Mouse (Mus musculus) left cerebral cortex, postnatal 14 days (tissue): ENCODE results near the gene Srr. TPM values are rescaled to one million over a fixed set of nuclear protein-coding genes. Genes with fewer than 3 reads are reported as not detected.

Experiments used
- DNase-seq, 2 experiments: peaks; one replicate each; pipeline ENCODE4 v3.0.0; 2021 to 2022; ENCODE audit warnings: low spot score in 2 of 2, mixed read lengths in 1 of 2
- intact Hi-C: fragments of 180-260 bp; cut with DNase I; formaldehyde crosslinking; loops from one replicate; pipeline ENCODE4 v1.15.1; 2025
- long read RNA-seq, 2 experiments: library from polyadenylated mRNA; stranded (forward); transcript quantifications; one replicate each; pipeline ENCODE4 v2.0.0; 2021
- total RNA-seq, 2 experiments: library from RNA; stranded (reverse); gene quantifications; 2 replicates each; pipeline ENCODE4 v1.2.3; 2021

Gene Srr
- 100 to 1,000 TPM; 101 to 103 TPM for total RNA-seq
- long read RNA-seq, experiment 1, transcript Srr-204 (8 exons, 3,183 nt), result major isoform, 91 of 161 reads
- long read RNA-seq, experiment 1, transcript Srr-201 (9 exons, 3,699 nt), result minor isoform, 25 of 161 reads
- long read RNA-seq, experiment 1, partial matches to known transcripts, result 28 of 161 reads
- long read RNA-seq, experiment 1, other reads (novel, unspliced or antisense), result 17 of 161 reads
- long read RNA-seq, experiment 2, transcript Srr-201 (9 exons, 3,699 nt), result minor isoform, 22 of 123 reads
- long read RNA-seq, experiment 2, transcript Srr-204 (8 exons, 3,183 nt), result major isoform, 63 of 123 reads
- long read RNA-seq, experiment 2, partial matches to known transcripts, result 5 of 123 reads
- long read RNA-seq, experiment 2, other reads (novel, unspliced or antisense), result 33 of 123 reads

DNA sequence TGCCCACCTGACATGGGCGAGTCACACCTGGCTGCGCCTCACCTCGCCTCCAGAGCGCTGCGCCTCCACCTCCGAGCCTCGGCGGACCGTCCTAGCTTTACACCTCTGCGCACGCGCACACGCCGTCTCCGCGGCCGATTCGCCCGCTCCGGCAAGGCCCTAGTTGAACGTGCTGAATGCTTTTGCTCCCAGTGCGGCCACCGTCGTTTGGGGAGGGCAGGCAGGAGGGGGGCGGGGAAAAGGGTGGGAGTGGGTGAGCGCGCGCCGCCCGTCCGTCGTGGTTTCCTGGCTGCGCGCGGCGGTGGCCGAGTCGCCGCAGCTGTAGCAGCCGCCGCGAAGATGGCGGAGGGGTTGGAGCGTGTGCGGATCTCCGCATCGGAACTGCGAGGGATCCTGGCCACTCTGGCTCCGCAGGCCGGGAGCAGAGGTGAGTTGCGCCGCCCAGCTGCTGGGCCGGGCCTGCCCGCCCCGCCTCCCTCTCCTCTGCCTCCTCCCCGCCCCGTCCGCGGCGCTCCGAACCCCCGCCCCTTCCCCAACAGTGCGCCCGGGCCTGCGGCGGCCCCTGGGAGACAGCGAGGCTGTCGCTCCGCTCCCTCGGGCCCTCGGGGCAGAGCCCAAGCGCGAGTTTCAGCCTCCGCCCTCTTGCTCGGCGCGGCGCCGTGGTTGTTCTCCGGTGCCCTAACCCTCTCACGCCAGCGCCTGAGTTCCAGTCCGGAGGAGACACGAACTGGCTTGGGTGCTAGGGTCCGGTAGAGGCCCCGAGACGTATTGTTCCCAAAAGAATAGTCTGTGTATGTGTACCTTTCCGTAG is at the start of gene Srr, which contains the start of gene Smg6:
TSS of gene Srr (minus strand) at position 372 of the 811 bp plus-strand sequence.
TSS of gene Smg6 (plus strand) at position 247 of the 811 bp plus-strand sequence.
- intact Hi-C loops, result no loop called here
- peak; percentile 94 to 95 for DNase-seq

DNA sequence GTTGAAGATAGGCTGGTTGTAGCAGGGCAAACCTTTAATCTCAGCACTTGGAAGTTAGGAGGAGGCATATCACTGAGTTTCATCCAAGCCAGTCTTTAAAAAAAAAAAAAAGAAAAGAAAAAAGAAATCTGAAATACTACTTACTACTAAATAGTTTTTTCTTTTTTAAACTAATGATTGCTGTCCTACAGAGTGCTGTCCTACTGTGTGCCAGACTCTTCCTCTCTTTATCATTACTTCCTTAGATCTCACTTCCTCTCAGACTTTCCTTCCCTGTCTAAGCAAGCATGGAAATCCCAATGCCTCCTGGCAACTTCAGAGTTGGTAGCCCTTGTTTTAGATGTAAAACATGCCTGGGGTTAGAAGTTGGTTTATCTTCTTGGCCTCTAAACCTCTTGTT is 48.9 kb upstream of the Srr start:
- intact Hi-C loops, result no loop called here
- no peak for DNase-seq

DNA sequence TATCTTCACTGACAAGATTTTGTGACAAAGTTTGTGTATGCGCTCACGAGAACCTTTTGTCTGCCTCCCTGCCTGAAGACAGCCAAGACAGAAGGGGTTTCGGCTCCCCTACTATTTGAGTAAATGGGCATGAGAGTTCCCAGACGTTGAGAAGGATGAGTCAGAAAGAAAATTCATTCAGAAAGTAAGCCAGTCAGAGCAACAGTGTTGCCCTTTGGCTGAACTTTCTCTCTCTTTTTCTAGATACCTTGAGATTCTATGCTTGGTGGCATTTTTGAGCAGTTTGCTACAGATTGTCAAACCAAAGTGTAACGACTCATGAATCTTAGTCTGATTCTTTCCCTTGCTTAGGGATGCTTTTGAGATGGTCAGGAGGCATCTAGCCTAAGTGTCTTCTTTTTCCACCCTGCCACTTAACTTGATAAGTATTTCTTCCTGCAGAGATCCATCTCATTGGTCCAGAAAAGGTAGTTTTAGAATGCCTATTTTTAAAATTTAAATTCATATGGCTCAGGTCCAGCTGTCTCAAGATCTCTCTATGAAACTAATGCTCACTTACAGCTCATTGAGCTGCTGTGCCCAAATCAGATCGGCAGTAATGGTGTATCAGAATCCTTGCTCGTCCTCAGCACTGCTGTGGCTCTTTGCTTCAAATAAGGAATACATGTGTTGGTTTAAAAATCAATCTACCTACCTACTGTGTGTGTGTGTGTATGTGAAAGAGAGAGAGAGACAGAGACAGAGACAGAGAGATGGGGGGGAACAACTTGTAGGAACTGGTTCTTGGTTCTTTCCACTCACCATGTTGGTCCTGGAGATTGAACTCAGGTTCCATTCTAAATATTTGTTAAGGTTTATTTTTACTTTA is 47.8 kb upstream of the Srr start:
- DNase-seq, result no peak
- intact Hi-C loops, result no loop called here

DNA sequence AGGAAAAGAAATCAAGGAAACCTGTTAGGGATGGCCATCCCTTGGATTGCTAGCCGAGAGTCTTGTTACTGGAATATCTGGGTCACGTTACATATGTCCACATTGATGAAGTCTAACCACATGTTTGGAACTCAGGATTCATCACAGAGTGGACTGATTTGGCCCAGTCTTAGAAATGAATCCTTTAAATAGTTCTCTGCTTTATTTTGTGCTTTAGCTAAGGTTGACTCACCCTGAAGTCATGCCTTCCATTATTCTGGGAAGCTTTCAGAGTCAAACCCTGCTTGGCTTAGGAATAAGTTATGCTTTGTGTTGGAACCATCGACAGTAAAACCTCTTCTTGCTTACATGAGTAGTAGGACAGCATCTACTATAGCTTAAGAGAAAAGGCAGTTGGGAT is 39.8 kb upstream of the Srr start:
- DNase-seq, result no peak

DNA sequence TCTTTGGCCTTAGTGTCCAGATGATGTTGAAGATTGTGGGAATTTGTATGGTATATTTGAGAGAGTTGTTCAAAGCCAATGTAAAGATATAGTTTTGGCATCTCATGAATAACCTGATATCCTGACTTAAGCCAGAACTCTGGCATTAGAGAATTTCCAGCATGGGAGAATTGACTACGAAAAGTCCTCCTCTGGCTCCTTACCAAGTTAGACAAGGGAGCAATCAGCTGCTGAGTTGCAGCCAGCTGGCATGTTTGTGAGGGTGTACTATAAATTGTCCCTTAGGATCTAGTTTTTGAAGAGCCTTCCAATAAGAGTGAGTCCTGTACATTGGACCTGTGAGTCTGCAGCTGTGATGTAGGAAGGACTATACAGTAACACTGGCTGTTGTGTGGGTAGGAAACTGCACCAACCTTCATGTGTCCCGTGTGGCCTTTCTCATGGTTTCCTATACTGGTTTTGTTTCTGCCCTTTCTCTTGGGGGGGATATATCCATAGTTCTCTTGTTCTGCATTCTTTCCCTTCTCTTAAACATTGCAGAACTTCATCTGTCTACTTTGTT is 37.2 kb upstream of the Srr start:
- peak in 1 of 2 experiments; percentile 5 for DNase-seq
- intact Hi-C loops, result no loop called here

More for the DNA sequence above, 39.8 kb upstream of the Srr start:
- intact Hi-C loops, result no loop called here

DNA sequence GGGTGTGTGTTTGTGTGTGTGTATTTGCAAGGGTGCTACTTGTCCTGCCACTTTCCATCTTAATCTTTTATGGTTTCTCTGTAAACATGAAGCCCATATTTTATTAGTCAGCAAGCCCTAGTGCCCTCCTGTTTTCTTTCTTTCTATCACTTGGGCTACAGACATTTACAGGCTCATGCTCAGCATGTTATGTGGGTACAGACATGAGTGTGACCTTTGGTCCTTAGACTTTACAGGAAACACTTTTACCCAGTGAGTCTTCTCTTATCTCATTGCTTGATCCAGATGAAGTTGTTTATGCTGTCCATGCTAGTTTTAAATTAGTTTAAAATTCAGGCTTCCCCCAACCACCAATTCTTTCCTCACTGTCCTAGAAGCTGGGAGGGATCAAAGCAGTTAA is 36.2 kb upstream of the Srr start:
- intact Hi-C loops, result no loop called here
- no peak for DNase-seq

DNA sequence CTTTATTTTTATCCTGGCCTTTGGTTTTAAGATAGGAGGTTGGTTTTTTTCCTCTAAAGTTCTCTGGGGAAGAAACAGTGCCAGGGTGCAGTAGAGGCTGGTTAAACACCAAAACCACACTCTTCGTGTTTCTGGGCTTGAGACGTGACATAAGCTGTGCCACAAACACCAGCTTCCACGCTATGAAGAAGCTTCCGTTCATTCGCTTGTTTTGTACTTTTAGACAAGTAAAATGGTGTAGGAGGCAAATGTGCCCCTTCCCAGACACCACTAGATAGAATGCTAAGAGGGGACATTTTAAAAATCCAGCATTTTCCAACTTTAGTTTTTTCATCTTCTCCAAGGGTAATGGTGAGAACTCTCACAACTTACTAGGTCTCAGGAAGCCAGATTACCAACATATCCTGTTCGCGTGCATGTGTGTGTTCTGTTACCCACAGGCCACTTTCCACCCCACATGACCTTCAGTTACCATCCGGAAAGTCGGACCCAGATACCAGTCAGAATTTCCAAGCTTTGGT is 34.3 kb upstream of the Srr start:
- intact Hi-C loops, result no loop called here
- DNase-seq, result no peak

DNA sequence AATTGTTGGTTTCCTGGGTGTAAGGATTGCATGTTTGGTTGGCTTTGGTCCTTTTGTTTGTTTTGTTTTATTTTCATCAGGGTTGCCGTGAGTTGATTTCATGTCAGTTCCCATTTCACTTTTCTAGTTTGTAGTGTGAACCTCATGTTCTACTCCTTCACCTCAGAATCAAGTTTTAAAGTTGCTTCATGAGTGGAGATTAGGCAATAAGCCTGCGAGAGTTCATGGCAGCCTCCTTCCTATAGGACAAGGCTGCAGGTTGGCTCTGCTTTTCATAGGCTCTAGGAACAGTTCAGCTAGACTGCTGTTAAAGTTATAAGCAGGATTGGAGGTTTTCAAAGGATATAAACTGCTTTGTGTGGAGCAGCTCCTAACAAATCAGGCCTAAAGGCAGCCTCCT is 33.8 kb upstream of the Srr start:
- intact Hi-C loops, result no loop called here

DNA sequence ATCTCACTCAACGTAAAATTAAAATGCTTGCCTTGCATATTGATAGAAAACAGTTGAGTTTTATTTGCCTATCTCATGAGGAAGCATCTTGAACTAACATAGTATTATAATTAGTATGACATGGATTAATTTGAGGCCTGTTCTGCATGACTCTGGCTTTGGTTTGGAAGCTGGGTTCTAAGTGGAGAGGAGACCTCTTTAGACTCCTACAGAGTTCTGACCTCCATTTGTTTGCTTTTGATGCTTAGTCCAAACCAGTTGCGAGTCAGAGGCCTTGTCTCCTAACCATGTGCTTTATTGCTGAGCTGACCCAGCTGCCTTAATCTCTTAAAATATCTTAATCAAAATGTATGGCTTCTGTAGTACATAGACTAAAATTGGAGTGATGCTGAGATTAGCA is 31.9 kb upstream of the Srr start:
- intact Hi-C loops, result no loop called here
- no peak for DNase-seq

More for the DNA sequence above, 33.8 kb upstream of the Srr start:
- no peak for DNase-seq

DNA sequence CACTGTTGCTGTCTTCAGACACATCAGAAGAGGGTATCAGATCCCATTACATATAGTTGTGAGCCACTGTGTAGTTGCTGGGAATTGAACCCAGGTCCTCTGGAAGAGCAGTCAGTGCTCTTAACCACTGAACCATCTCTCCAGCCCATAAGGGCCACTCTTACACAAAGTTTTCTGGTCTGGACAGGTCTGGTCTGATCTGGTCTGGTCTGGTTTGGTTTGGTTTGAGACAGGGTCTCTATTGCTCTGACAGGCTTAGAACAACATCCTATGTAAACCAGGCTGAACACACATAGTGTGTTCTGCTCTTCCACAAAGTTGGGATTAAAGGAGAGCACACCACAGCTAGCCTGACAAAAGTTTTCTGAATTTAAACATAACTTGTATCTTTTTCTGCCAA is 30.3 kb upstream of the Srr start:
- intact Hi-C loops, result no loop called here
- no peak for DNase-seq

DNA sequence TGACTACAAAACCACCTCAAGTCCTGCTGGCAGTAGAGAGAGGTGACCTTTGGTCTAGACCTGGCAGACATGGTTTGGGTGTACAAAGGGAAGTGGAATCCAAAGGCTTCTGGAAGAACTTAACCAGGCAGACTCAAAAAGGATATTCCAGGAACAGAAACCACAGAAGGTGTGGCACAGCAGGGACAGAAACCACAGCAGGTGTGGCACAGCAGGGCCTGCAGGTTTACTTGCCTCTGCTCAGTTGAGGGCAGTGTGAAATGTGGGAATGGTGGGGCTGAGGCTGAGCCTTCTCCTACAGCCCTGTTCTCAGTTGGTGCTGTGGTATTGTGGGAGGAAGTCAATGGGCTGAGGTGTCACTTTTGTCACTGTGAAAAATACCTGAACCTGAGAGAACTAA is 29.2 kb upstream of the Srr start:
- no peak for DNase-seq
- intact Hi-C loops, result no loop called here

DNA sequence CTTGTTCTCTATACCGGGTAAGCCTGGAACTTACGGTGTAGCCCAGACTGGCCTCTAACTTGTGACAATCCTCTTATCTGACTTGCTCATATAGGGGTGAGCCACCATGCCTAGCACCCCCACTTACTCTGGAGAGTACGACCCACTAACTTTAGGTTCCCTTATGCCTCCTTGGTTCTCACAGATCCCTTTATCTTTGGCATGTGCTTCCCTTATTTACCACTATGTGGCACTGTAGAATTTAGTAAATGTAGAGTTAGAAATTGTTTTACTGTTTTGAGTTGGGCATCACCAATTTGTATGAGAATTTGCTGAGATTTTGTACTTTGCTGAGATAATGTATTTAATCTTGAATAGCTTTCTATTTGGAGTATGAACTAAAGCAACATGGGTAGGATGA is 20.6 kb upstream of the Srr start:
- peak; percentile 30 to 72 for DNase-seq
- intact Hi-C loops, result loop anchor here (1.0 to 10.0 kb wide), 2 partner anchors 224 to 348 kb away; no protein-coding TSS in a partner anchor

DNA sequence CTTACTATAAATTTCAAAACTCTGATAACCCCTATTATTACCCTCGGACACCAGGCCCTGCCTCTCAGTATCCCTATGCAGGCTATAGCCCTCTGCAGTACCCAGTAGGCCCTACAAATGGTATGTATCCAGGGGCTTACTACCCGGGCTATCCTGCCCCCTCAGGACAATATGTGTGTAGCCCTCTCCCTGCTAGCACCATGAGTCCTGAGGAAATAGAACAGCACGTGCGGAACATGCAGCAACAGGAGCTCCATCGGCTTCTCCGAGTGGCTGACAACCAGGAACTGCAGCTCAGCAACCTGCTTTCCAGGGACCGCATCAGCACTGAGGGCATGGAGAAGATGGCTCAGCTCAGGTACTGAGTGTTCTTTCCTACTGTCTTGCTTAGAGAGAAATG is 4.6 kb upstream of the Srr start:
- no peak for DNase-seq
- intact Hi-C loops, result no loop called here

DNA sequence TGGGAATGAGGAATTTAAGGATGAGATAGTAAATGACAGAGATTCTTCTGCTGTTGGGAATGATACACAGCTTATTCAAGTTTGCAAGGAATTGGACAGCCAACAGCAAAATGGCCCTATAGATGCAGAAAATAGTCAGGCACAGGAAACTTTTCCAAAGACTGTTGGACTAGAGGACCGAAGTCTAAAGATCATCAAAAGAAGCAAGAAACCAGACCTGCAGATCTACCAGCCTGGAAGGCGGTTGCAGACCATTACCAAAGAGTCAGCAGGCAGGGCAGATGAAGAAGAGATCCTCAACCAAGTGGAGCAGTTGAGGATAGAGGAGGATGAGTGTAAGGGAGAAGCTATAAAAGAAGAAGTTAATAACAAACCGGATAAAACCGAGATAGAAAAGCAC is 3.4 kb upstream of the Srr start:
- DNase-seq, result no peak
- intact Hi-C loops, result no loop called here

DNA sequence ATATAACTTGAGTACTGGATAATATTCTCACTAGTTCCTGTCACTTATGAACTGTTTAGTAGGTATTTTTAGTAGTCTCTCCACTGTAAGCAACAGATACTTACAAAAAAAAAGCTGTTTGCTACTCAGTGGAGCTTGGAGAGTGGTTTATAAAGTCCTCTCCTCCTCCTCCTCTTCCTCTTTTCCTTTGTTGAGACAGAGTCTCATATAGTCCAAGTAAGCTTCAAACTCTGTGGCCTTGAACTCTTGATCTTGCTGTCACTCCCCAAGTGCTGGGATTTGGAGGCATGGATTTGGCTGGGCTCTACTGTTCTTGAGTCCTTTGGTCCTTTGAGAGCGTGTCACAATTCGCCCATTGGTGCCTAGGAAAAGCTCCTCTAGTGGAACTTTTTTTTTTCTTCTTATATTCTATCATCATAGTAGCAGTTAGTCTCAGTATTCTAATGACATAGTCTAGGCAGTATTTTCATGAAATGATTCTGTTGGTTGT is 1.5 kb upstream of the Srr start:
- DNase-seq, result no peak
- intact Hi-C loops, result no loop called here

DNA sequence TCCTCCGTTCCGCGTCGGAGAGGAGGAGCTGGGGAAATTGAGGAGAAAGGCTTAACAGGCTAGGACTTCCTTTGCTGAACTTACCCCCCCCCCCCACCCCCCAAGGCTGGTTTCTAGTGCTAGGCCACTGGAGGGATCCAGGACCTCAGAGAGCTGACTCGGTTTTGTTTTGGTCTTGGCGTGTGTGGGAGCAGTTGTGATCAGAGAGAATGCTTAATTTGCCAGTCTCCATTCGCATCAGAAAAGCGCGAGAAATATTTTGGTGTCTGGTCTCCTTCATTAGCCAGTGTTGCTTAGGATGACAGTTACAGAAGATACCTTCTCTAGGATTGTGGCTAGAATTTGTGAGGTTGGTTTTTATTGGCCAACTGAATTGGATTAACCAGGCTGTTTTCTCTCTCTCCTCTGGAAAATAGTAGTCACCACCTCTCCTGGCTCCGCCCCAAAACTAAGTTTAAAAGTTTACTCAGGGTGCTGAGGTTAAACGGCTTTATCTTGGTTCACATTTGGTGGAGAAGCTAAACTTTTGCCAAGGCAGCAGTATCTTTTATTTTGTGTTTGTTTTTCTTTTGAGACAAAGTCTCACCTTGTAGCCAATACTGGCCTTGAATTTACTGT is 749 bp upstream of the Srr start:
- intact Hi-C loops, result no loop called here
- peak in 1 of 2 experiments; percentile 26 for DNase-seq

DNA sequence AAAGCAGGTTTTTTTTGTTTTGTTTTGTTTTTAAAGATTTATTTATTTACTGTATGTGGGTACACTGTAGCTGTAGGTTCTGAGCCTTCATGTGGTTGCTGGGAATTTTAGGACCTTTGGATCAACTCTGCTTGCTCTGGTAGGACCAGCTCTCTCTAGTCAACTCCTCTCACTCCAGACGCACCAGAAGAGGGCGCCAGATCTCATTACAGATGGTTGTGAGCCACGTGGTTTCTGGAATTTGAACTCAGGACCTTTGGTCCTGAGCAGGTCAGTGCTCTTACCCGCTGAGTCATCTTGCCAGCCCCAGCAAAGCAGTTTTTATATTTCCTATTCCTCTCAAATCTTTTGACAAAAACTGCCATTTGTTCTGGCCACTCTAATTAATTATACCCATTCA is 1.6 kb downstream of the Srr start:
- intact Hi-C loops, result no loop called here
- DNase-seq, result peak in 1 of 2 experiments; percentile 35

DNA sequence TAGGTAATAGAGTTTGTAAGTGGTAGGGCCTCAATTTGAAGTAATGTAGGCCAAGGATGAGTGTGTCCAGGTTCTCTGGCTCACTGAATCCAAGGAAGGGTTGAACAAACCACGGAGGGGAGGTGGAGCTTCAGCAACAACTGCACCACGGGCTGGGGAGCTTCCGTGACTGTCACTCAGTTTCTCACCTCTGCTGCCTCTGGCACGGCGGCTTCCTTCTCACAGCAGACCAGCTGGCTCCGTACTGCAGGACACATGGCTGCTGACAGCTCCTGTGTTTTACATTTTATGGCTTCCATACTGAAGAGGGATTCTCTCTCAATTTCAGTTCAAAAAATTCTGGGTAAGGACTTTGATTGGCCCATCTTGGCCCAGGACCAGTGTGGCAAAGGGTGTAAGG is 6.5 kb downstream of the Srr start:
- no peak for DNase-seq
- intact Hi-C loops, result no loop called here

DNA sequence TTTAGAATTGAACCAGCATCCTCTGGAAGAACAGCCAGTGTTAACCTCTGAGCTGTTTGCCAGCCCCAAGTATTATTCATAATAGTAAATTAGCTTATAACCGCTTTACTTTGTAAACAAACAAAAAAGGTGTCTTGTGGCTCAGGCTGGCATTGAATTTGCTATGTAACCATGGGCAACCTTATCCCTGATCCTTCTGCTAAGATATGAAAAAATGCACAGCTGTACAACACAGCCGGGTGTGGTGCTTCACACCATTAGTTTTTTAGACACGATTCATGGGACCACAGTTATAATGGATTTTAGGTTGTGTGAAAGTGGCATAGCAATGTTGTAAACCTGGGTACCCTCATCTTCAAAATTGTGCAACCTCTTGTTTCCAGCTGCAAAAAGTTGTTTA is 13.3 kb downstream of the Srr start:
- intact Hi-C loops, result no loop called here
- no peak for DNase-seq
